Mouse (Mus musculus) monocyte, adult 2 months (primary cell): ENCODE results near the gene Gm4724.
"Not testable (repeated sequence)": the region's sequence is repeated elsewhere in the genome, so short reads cannot be mapped to it uniquely, and the experiment has no call there.

Experiments
- DNase-seq, 2 experiments: peaks; one replicate each; pipeline ENCODE4 v3.0.0; 2022; ENCODE audit warnings: low spot score in 2 of 2, low read depth in 1 of 2

Gene Gm4724

DNA sequence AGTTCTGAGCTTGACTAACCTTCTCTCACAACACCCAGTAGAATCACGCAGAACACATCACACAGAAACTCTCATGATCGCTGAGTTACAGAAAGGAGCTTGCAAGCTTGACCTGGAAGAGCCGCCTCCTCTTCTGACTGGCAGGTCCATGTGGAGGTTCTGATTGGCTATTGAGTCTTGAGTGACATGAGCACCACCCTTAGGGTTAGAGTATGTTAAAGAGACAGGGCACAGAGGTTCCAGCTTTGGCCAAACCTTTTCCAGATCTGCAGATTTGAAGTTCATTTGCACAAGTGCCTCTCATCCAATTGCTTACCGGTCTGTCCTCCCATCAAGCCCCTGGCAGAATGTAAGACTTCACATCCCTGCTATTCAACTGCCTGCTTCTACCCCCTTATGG, at the start of gene Gm4724:
Gm4724 (minus strand) TSS at position 101 of the 400 bp plus-strand sequence.
- DNase-seq = not testable (repeated sequence)

DNA sequence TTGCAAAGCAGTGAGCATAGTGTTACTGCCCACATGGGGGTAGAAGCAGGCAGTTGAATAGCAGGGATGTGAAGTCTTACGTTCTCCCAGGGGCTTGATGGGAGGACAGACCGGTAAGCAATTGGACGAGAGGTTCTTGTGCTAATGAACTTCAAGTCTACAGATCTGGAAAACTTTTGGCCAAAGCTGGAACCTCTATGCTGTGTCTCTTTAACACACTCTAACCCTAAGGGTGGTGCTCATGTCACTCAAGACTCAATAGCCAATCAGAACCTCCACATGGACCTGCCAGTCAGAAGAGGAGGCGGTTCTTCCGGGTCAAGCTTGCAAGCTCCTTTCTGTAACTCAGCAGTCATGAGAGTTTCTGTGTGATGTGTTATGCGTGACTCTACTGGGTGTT, 34.1 kb upstream of the Gm4724 start, which contains the start of gene Zfp965:
Zfp965 (plus strand) TSS at position 301 of the 400 bp plus-strand sequence.
- not testable (repeated sequence) for DNase-seq
